Mouse (Mus musculus): Measurements from ENCODE around the gene Tmcc1.

DNA sequence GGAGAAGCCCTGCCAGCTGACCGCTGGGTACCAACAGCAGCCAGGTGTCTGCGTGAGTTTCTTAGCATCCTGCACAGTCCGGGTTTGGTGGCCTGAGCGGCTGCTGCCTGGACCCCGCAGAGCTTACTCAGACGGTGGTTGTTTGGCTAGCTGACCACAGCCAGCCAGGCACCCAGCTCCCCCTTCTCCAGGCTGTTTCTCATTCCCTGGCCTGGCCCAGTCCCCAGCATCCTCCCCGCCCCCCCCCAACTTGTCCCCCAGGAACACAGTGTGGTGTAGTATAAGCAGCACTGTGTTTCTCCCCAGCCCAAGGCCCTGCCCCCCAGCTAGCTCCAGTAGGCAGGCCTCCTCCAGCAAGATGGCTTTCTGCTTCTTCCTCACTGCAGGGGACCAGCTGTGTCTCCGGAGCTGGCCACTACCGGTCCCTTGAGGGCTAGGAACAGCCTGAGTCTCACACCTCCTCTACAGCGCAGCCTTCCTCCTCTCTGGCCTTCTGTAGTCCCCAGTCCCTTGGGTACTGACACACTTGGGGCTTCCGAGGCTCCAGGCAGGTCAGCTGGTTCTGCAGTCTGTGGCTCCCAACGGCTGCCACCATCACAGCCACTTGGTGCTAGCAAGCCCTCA, 206.7 kb downstream of the Tmcc1 start:
- no peak for TF ChIP-seq CTCF (IDR thresholded peaks at IDR 0.05; ENCODE audit: insufficient read depth, low read depth, low read length)
- no peak for TF ChIP-seq POLR2A (IDR thresholded peaks at IDR 0.05; ENCODE audit: insufficient read depth, low read depth, low read length)
